Mouse (Mus musculus): ENCODE data around the gene Tmem141. TPM values are rescaled to one million over a fixed set of nuclear protein-coding genes. Genes with fewer than 3 reads are reported as not detected.

Tmem141 gene
- total and polyA plus RNA-seq, 3 experiments: 6.2 to 11.1 (median 7.7) TPM

DNA sequence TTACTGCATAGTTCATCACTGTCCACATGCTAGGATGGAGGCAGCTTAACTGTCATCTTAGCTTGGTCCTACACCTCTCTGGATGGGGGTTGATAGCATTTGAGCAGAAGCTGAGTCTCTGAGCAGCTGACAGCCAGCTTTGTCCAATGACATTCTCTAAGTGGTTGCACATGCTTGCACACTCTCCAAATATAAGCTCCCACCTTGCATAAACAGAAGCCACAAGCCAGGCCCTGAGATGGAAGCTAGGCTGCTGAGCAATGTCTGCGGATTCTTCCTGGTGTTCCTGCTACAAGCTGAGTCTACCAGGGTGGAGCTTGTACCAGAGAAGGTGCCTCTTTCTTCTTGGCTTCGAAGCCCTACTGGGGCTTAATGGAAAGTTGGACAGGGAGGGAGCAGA lies 31.1 kb upstream of the Tmem141 start, which contains the start of gene Lcn8:
Lcn8 (plus strand) TSS at position 219 of the 400 bp plus-strand sequence.
- Histone ChIP-seq H3K79me2 (replicated peaks; ENCODE audit: control insufficient read depth, extremely low read depth, insufficient read depth, poor library complexity, severe bottlenecking) (no peaks in the 10 kb centered on the region), H3K4me2 (ENCODE audit: insufficient read depth, low read depth, poor library complexity, severe bottlenecking) (no peak within 1 kb of the TSS), H3K27me3 (replicated peaks) (peaks cover 68% of the 10 kb centered on the region), H3K4me3 (replicated peaks in 1 of 3; ENCODE audit: low read depth in 2 of 3, low read length in 2 of 3, poor library complexity in 1 of 3) (no peak within 1 kb of the TSS), H3K9me3 (replicated peaks; ENCODE audit: low read length) (no peaks in the 10 kb centered on the region), H3K9ac (ENCODE audit: insufficient read depth, low read depth) (no peak within 1 kb of the TSS), H3K27ac (ENCODE audit: insufficient read depth, low read depth) (no peak within 1 kb of the TSS), H3K4me1 (ENCODE audit: control insufficient read depth in 1 of 2, insufficient read depth in 2 of 2) (peaks cover 5 to 9% of the 10 kb centered on the region in 2 experiments; a peak in 3 of 4 replicates), H3K36me3 (replicated peaks in 1 of 2; ENCODE audit: control insufficient read depth in 1 of 2, insufficient read depth in 1 of 2, low read length in 1 of 2) (no peaks in the 10 kb centered on the region)
- no peak for DNase-seq (ENCODE audit: extremely low read depth)
- in situ Hi-C loops (cut with MboI; ENCODE audit: low pct_ligation_motif_present, low pct_unique_long_range_greater_than_20kb, low sequenced_read_pairs): no loop called here
- TF ChIP-seq GABPA (IDR thresholded peaks at IDR 0.05; ENCODE audit: insufficient replicate concordance, low read depth, low read length) (no peak), BHLHE40 (IDR thresholded peaks at IDR 0.05; ENCODE audit: low read depth, low read length) (no peak), IRF4 (IDR thresholded peaks at IDR 0.05; ENCODE audit: low read depth, low read length) (no peak), ZKSCAN1 (IDR thresholded peaks at IDR 0.05; ENCODE audit: borderline replicate concordance, low read depth, low read length) (no peak), MYC (IDR thresholded peaks at IDR 0.05; ENCODE audit: low read depth, low read length) (no peak), ZC3H11A (IDR thresholded peaks at IDR 0.05; ENCODE audit: low read depth, low read length) (no peak), NRF1 (IDR thresholded peaks at IDR 0.05; ENCODE audit: low read depth, low read length) (no peak), ZMIZ1 (IDR thresholded peaks at IDR 0.05; ENCODE audit: low read depth, low read length) (no peak), TBP (conservative IDR thresholded peaks at IDR 0.05; ENCODE audit: low read depth, low read length) (no peak), CHD1 (IDR thresholded peaks at IDR 0.05; ENCODE audit: low read depth, low read length) (no peak), MXI1 (IDR thresholded peaks at IDR 0.05; ENCODE audit: low read depth, low read length) (no peak), NELFE (IDR thresholded peaks at IDR 0.05; ENCODE audit: low read depth, low read length) (no peak), USF1 (IDR thresholded peaks at IDR 0.05; ENCODE audit: low read depth, low read length) (no peak), PAX5 (IDR thresholded peaks at IDR 0.05; ENCODE audit: low read length) (no peak), EP300 (IDR thresholded peaks at IDR 0.05; ENCODE audit: low read length) (no peak), MEF2A (IDR thresholded peaks at IDR 0.05; ENCODE audit: borderline replicate concordance, low read depth, low read length) (no peak), USF2 (conservative IDR thresholded peaks at IDR 0.05; ENCODE audit: low read depth, low read length) (no peak), TCF12 (IDR thresholded peaks at IDR 0.05; ENCODE audit: low read depth, low read length) (no peak), E2F4 (IDR thresholded peaks at IDR 0.05; ENCODE audit: insufficient replicate concordance, low read depth, low read length) (no peak), JUN (IDR thresholded peaks at IDR 0.05; ENCODE audit: insufficient read depth, low read depth, low read length) (no peak)
- dilution Hi-C loops (cut with MboI; ENCODE audit: extremely low pct_ligation_motif_present, extremely low pct_unique_long_range_greater_than_20kb, low sequenced_read_pairs): no loop called here

- no peak overlapping the region for H3K4me2 ChIP-seq (ENCODE audit: insufficient read depth, low read depth, poor library complexity, severe bottlenecking)
- dilution Hi-C loops (cut with MboI; ENCODE audit: extremely low pct_ligation_motif_present, extremely low pct_unique_long_range_greater_than_20kb, low sequenced_read_pairs): no loop called here
- H3K9ac ChIP-seq (ENCODE audit: insufficient read depth, low read depth): no peak overlapping the region
- H3K4me1 ChIP-seq (ENCODE audit: control insufficient read depth in 1 of 2, insufficient read depth in 2 of 2): no peaks in the 10 kb centered on the region
- H3K27ac ChIP-seq (ENCODE audit: insufficient read depth, low read depth): no peak overlapping the region
- peak; percentile 43 for DNase-seq (ENCODE audit: extremely low read depth)
- no peaks in the 10 kb centered on the region for H3K79me2 ChIP-seq (replicated peaks; ENCODE audit: control insufficient read depth, extremely low read depth, insufficient read depth, poor library complexity, severe bottlenecking)
- H3K4me3 ChIP-seq (replicated peaks in 1 of 3; ENCODE audit: low read depth in 2 of 3, low read length in 2 of 3, poor library complexity in 1 of 3): no peak overlapping the region
- no peaks in the 10 kb centered on the region for H3K9me3 ChIP-seq (replicated peaks; ENCODE audit: low read length)
- peaks cover 66% of the 10 kb centered on the region for H3K27me3 ChIP-seq (replicated peaks)
- in situ Hi-C loops (cut with MboI; ENCODE audit: low pct_ligation_motif_present, low pct_unique_long_range_greater_than_20kb, low sequenced_read_pairs): no loop called here
- TF ChIP-seq MYC (IDR thresholded peaks at IDR 0.05; ENCODE audit: low read depth, low read length) (no peak), CTCF (conservative IDR thresholded peaks at IDR 0.05 in 1 of 2, IDR thresholded peaks at IDR 0.05 in 1 of 2; ENCODE audit: low read depth in 2 of 2, low read length in 2 of 2) (peak; percentile 64 to 70), RAD21 (IDR thresholded peaks at IDR 0.05; ENCODE audit: low read depth, low read length) (peak; percentile 30), SMC3 (IDR thresholded peaks at IDR 0.05; ENCODE audit: low read depth, low read length) (peak; percentile 39)
- H3K36me3 ChIP-seq (replicated peaks in 1 of 2; ENCODE audit: control insufficient read depth in 1 of 2, insufficient read depth in 1 of 2, low read length in 1 of 2): no peaks in the 10 kb centered on the region
Measured at GRCm38 (mm10) chr2:25639890-25640289, 18.1 kb upstream of the Tmem141 start.
